Mouse (Mus musculus): Measurements from ENCODE around the gene Ang2. TPM values are rescaled to one million over a fixed set of nuclear protein-coding genes. Genes with fewer than 3 reads are reported as not detected.
"Not testable (repeated sequence)": the region's sequence is repeated elsewhere in the genome, so short reads cannot be mapped to it uniquely, and the experiment has no call there.

Gene Ang2
- polyA plus RNA-seq (2015; fragmentation: Nextera tagmentation; extraction: Ambion mirVana) = not detected in 2 replicates

DNA sequence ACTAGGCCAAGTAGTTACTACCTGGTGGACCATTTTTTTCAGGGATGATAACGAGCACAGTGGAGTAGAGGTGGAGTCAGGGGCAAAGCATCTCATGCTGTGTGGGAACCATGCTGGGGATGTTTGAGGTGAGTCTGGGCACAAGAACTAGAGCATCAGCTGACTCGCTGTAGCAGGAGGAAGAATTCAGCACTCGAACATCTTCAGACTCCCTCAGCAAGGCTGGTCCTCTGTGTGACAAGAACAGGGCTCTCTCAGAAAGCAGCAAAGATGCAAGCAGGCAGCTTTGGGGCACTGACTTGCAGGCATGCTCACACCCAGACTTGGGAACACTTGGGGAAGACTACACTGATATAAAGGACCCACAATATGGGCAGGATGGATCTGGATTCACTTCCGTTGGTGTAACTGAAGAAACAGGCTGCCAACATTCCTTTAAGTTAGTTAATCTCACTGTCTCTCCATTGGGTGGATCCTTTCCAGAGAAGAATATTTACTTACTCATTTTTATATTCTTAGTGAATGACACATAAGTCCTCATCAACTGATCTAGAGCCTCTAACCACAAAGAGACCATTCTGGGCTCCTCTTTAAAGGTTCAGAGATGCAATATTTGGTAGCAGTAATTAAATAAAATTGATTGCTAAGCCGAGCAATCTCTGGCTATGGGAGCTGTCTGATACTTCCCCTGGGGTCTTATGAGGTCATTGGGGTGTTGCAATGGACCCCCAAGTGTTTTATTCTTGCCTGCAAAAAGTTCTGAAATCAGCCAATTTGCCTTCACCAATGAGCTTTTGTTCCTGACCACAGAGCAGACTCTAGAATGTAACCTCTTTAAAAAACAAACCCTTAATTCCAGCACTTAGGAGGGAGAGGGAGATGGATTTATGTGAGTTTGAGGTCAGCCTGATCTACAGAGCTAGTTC lies at the start of gene Ang2:
Gene Ang2 (minus strand): TSS at position 51 of the 926 bp plus-strand sequence.
- H3K9me3 ChIP-seq (ENCODE audit: low read length) = no peaks in the 10 kb centered on the region
- no peak within 1 kb of the TSS for H3K9ac ChIP-seq (replicated peaks; ENCODE audit: low read length)
- no peaks in the 10 kb centered on the region for H3K27me3 ChIP-seq (ENCODE audit: insufficient read depth, low read length)
- no peak within 1 kb of the TSS for H3K4me2 ChIP-seq (replicated peaks; ENCODE audit: low read depth, low read length)
- H3K36me3 ChIP-seq (ENCODE audit: insufficient read depth, low read length) = no peaks in the 10 kb centered on the region
- no peak within 1 kb of the TSS for H3K4me3 ChIP-seq (ENCODE audit: low read length)
- H3K4me1 ChIP-seq (ENCODE audit: insufficient read depth, low read length) = no peaks in the 10 kb centered on the region
- ATAC-seq (ENCODE audit: low FRiP score, low TSS enrichment) = no peak
- H3K27ac ChIP-seq (ENCODE audit: low read length) = no peak within 1 kb of the TSS
- 78% methylated on average over 5 of the region's 5 CpGs for WGBS

DNA sequence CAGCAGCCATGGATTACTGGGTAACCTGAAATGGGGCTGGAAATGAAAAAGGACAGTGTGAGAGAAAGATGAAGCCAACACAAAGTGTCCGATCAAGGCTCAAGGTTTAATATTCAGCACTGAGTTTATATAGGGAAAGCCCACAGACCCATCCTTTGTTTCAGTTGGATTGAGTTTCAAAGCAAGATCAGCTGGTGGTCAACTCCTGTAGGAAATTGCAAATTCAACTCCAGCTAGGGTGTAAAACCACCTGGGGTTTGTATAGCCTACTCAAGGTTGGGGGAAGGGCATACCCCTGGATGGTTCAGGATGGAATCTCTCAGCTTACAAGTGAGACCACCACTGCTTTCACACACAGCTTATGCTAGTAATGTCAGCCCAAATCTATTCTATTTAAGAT lies 48.8 kb upstream of the Ang2 start:
- 58% methylated on average over 1 of the region's 1 CpGs for WGBS
- no peak overlapping the region for H3K4me2 ChIP-seq (replicated peaks; ENCODE audit: low read depth, low read length)
- H3K27me3 ChIP-seq (ENCODE audit: insufficient read depth, low read length) = no peaks in the 10 kb centered on the region
- no peaks in the 10 kb centered on the region for H3K36me3 ChIP-seq (ENCODE audit: insufficient read depth, low read length)
- no peaks in the 10 kb centered on the region for H3K9me3 ChIP-seq (ENCODE audit: low read length)
- H3K27ac ChIP-seq (ENCODE audit: low read length) = no peak overlapping the region
- H3K9ac ChIP-seq (replicated peaks; ENCODE audit: low read length) = no peak overlapping the region
- no peaks in the 10 kb centered on the region for H3K4me1 ChIP-seq (ENCODE audit: insufficient read depth, low read length)
- H3K4me3 ChIP-seq (ENCODE audit: low read length) = no peak overlapping the region
- ATAC-seq (ENCODE audit: low FRiP score, low TSS enrichment) = no peak

GRCm38 (mm10) chr14:51240899-51241298 lies 42.0 kb upstream of the Ang2 start:
- Histone ChIP-seq H3K27me3 (ENCODE audit: insufficient read depth, low read length) (no peaks in the 10 kb centered on the region), H3K4me2 (replicated peaks; ENCODE audit: low read depth, low read length) (no peak overlapping the region), H3K4me3 (ENCODE audit: low read length) (no peak overlapping the region), H3K9me3 (ENCODE audit: low read length) (no peaks in the 10 kb centered on the region), H3K9ac (replicated peaks; ENCODE audit: low read length) (no peak overlapping the region), H3K36me3 (ENCODE audit: insufficient read depth, low read length) (no peaks in the 10 kb centered on the region), H3K4me1 (ENCODE audit: insufficient read depth, low read length) (no peaks in the 10 kb centered on the region), H3K27ac (ENCODE audit: low read length) (no peak overlapping the region)
- ATAC-seq (ENCODE audit: low FRiP score, low TSS enrichment) = no peak

- not testable (repeated sequence) for H3K9me3 ChIP-seq (ENCODE audit: low read length); H3K4me3 ChIP-seq (ENCODE audit: low read length); H3K4me2 ChIP-seq (replicated peaks; ENCODE audit: low read depth, low read length); H3K9ac ChIP-seq (replicated peaks; ENCODE audit: low read length); H3K36me3 ChIP-seq (ENCODE audit: insufficient read depth, low read length); H3K27me3 ChIP-seq (ENCODE audit: insufficient read depth, low read length); H3K27ac ChIP-seq (ENCODE audit: low read length); ATAC-seq (ENCODE audit: low FRiP score, low TSS enrichment); H3K4me1 ChIP-seq (ENCODE audit: insufficient read depth, low read length)
- 91% methylated on average over 1 of the region's 1 CpGs for WGBS
Measured at GRCm38 (mm10) chr14:51237488-51237887, 38.5 kb upstream of the Ang2 start.

GRCm38 (mm10) chr14:51229657-51230056 lies 30.7 kb upstream of the Ang2 start:
- ATAC-seq (ENCODE audit: low FRiP score, low TSS enrichment); H3K27ac ChIP-seq (ENCODE audit: low read length); H3K9ac ChIP-seq (replicated peaks; ENCODE audit: low read length); H3K4me1 ChIP-seq (ENCODE audit: insufficient read depth, low read length); H3K4me2 ChIP-seq (replicated peaks; ENCODE audit: low read depth, low read length); H3K36me3 ChIP-seq (ENCODE audit: insufficient read depth, low read length); H3K9me3 ChIP-seq (ENCODE audit: low read length); H3K4me3 ChIP-seq (ENCODE audit: low read length); H3K27me3 ChIP-seq (ENCODE audit: insufficient read depth, low read length): not testable (repeated sequence)
- 69% methylated on average over 4 of the region's 4 CpGs for WGBS

DNA sequence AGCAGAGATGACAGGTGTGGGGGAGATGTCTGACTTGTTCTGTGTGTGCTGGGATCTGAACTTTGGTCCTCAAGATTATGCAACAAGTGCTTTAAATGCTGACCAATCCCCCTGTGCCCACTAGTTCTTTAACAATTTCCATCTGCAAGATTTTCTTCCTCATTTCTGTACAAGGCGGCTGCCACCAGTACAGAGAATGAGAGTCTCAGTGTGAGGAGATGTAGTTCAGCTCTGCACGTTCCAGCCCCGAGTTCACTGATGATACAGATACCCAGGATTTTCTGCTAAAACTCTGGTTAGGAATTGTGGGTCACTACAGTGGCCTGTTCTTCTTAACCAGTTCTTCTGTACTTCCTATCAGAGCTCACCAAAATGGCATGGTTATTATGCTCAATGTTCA lies 21.1 kb upstream of the Ang2 start:
- not testable (repeated sequence) for ATAC-seq (ENCODE audit: low FRiP score, low TSS enrichment); H3K4me2 ChIP-seq (replicated peaks; ENCODE audit: low read depth, low read length); H3K27me3 ChIP-seq (ENCODE audit: insufficient read depth, low read length); H3K36me3 ChIP-seq (ENCODE audit: insufficient read depth, low read length); H3K9ac ChIP-seq (replicated peaks; ENCODE audit: low read length); H3K9me3 ChIP-seq (ENCODE audit: low read length); H3K27ac ChIP-seq (ENCODE audit: low read length); H3K4me3 ChIP-seq (ENCODE audit: low read length); H3K4me1 ChIP-seq (ENCODE audit: insufficient read depth, low read length)
- 89% methylated on average over 3 of the region's 3 CpGs for WGBS

GRCm38 (mm10) chr14:51203115-51203514 lies 4.2 kb upstream of the Ang2 start, which contains the start of gene Ear14:
TSS of gene Ear14 (plus strand) at chr14:51203391.
- H3K4me2 ChIP-seq (replicated peaks; ENCODE audit: low read depth, low read length) = no peak within 1 kb of the TSS
- no peaks in the 10 kb centered on the region for H3K36me3 ChIP-seq (ENCODE audit: insufficient read depth, low read length)
- 85% methylated on average over 2 of the region's 2 CpGs for WGBS
- no peak within 1 kb of the TSS for H3K4me3 ChIP-seq (ENCODE audit: low read length)
- H3K27me3 ChIP-seq (ENCODE audit: insufficient read depth, low read length) = no peaks in the 10 kb centered on the region
- no peaks in the 10 kb centered on the region for H3K4me1 ChIP-seq (ENCODE audit: insufficient read depth, low read length)
- ATAC-seq (ENCODE audit: low FRiP score, low TSS enrichment) = no peak
- no peaks in the 10 kb centered on the region for H3K9me3 ChIP-seq (ENCODE audit: low read length)
- no peak within 1 kb of the TSS for H3K27ac ChIP-seq (ENCODE audit: low read length)
- H3K9ac ChIP-seq (replicated peaks; ENCODE audit: low read length) = no peak within 1 kb of the TSS

DNA sequence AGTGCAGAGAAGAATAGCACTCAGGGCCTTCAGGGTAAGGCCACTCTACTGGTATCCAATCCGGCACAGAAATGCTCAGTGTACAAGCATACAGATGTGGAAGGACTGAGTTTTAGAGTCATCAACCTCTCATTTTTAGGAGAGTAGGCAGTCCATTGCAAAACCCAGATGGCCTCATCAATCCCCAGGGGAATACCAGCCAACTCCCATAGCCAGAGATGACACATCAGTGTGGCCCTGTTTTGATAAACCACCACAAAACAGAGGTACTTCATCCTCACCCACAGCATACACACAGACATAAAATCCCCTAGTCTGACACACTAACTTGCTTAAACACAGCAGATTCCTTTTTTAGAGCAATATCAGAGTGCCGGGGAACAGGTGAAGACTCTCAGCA lies 1.5 kb upstream of the Ang2 start:
- 87% methylated on average over 2 of the region's 2 CpGs for WGBS

DNA sequence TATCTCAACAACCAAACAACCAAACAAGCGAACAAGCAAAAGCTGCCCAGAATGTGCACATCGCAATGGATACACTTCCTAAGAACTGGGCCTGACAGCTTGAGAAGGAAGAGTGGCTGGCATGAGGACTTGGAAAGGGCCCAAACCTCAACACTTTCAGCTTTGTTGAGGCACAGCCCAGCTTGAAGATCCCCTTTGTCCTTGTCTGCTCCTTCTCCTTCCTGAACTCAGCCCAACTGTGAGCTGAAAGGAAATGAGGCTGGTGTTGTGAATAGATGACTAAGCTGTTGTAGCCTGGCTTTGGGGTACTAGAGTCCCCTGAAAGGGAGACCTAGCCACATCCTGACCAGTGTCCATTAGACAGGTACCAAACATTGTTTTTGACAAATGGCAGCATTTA lies 1.1 kb upstream of the Ang2 start:
- no peak for ATAC-seq (ENCODE audit: low FRiP score, low TSS enrichment)
- 92% methylated on average over 2 of the region's 2 CpGs for WGBS
- no peak overlapping the region for H3K9ac ChIP-seq (replicated peaks; ENCODE audit: low read length)
- no peaks in the 10 kb centered on the region for H3K9me3 ChIP-seq (ENCODE audit: low read length)
- no peak overlapping the region for H3K27ac ChIP-seq (ENCODE audit: low read length)
- H3K36me3 ChIP-seq (ENCODE audit: insufficient read depth, low read length) = no peaks in the 10 kb centered on the region
- H3K4me1 ChIP-seq (ENCODE audit: insufficient read depth, low read length) = no peaks in the 10 kb centered on the region
- H3K27me3 ChIP-seq (ENCODE audit: insufficient read depth, low read length) = no peaks in the 10 kb centered on the region
- no peak overlapping the region for H3K4me2 ChIP-seq (replicated peaks; ENCODE audit: low read depth, low read length)
- H3K4me3 ChIP-seq (ENCODE audit: low read length) = no peak overlapping the region

More for the DNA sequence above, 1.5 kb upstream of the Ang2 start:
- no peaks in the 10 kb centered on the region for H3K4me1 ChIP-seq (ENCODE audit: insufficient read depth, low read length)
- no peaks in the 10 kb centered on the region for H3K27me3 ChIP-seq (ENCODE audit: insufficient read depth, low read length)
- no peak for ATAC-seq (ENCODE audit: low FRiP score, low TSS enrichment)
- no peak overlapping the region for H3K9ac ChIP-seq (replicated peaks; ENCODE audit: low read length)
- no peaks in the 10 kb centered on the region for H3K36me3 ChIP-seq (ENCODE audit: insufficient read depth, low read length)
- no peak overlapping the region for H3K4me2 ChIP-seq (replicated peaks; ENCODE audit: low read depth, low read length)
- H3K27ac ChIP-seq (ENCODE audit: low read length) = no peak overlapping the region
- no peaks in the 10 kb centered on the region for H3K9me3 ChIP-seq (ENCODE audit: low read length)
- no peak overlapping the region for H3K4me3 ChIP-seq (ENCODE audit: low read length)

DNA sequence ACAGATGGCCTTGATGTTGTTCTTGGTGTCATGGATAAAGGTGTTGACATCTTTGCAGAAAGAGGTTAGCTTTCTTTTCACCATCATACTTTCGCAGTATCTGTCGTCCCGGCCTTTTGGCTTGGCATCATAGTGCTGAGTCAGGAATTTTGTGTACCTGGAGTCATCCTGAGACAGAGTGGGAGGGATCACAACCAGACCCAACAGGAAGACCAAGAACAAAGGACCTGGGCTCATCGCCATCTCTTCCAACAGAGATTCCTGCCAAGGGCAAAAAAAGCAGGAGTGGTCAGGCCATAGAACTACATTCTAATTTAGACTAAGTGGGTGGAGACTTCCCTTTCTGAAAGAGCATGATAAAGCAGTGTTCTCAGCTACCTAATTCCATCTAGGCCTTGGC lies 3.3 kb downstream of the Ang2 start:
- Histone ChIP-seq H3K27ac (ENCODE audit: low read length) (no peak overlapping the region), H3K4me3 (ENCODE audit: low read length) (no peak overlapping the region), H3K9me3 (ENCODE audit: low read length) (no peaks in the 10 kb centered on the region), H3K4me1 (ENCODE audit: insufficient read depth, low read length) (no peaks in the 10 kb centered on the region), H3K36me3 (ENCODE audit: insufficient read depth, low read length) (no peaks in the 10 kb centered on the region), H3K27me3 (ENCODE audit: insufficient read depth, low read length) (no peaks in the 10 kb centered on the region), H3K9ac (replicated peaks; ENCODE audit: low read length) (no peak overlapping the region), H3K4me2 (replicated peaks; ENCODE audit: low read depth, low read length) (no peak overlapping the region)
- ATAC-seq (ENCODE audit: low FRiP score, low TSS enrichment) = no peak
- 92% methylated on average over 4 of the region's 4 CpGs for WGBS

Measured in kidney, embryonic 16.5 days (tissue).